Mouse (Mus musculus): ENCODE measurements around the gene Ywhag.

DNA sequence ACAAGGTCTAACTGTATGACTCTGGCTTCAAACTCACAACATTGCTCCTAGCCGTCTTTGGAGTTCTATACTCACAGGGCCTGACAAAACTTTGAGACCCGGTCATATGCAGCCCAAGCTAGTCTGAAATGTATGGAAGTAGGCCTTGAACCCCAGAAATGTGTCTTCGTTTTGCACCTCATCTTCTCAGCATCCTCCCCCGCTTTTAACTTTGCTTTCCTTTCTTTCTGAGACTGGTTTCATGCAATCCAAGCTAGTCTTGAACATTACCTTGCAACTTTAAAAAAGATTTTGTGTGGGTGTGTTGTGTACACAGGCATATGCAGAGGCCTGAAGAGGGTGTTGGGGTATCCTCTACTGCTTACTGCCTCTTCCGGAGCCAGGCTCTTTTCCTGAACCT is 30.2 kb downstream of the Ywhag start:
- TF ChIP-seq CTCF (conservative IDR thresholded peaks at IDR 0.05; ENCODE audit: low read length) (no peak), NANOG (IDR thresholded peaks at IDR 0.05; ENCODE audit: borderline replicate concordance, low read length) (no peak)
